Mouse (Mus musculus): Measurements from ENCODE around the gene Zp1. TPM values are rescaled to one million over a fixed set of nuclear protein-coding genes. Genes with fewer than 3 reads are reported as not detected.

The Zp1 gene
- total and polyA plus RNA-seq, 3 experiments = 0.26 TPM; not detected in 2

DNA sequence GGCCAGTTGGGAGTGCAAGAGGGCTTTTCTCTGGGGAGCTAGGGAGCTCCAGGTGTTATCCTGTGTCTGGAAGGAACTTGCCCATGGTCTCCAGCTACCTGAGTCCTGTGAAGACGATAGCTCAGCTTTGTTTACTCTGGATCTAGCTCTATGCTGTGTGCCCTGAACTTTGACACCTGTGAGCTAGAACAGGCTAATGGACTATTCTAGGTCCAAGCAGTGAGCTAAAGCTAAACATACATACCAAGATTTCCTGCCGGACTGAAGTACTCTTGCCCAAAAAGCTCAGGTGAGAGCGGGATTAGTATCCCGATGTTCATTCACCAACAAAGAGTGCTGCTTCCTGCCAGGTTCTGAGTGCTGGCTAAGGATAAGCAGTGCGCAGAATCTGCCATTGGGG is 15.9 kb downstream of the Zp1 start:
- H3K9me3 ChIP-seq (replicated peaks; ENCODE audit: low read length) = no peaks in the 10 kb centered on the region
- no peak overlapping the region for H3K4me2 ChIP-seq (ENCODE audit: insufficient read depth, low read depth, poor library complexity, severe bottlenecking)
- H3K4me1 ChIP-seq (ENCODE audit: control insufficient read depth in 1 of 2, insufficient read depth in 2 of 2) = no peaks in the 10 kb centered on the region
- DNase-seq (ENCODE audit: extremely low read depth) = no peak
- H3K9ac ChIP-seq (ENCODE audit: insufficient read depth, low read depth) = no peak overlapping the region
- H3K4me3 ChIP-seq (replicated peaks in 1 of 3; ENCODE audit: low read depth in 2 of 3, low read length in 2 of 3, poor library complexity in 1 of 3) = no peak overlapping the region
- in situ Hi-C loops (cut with MboI; ENCODE audit: low pct_ligation_motif_present, low pct_unique_long_range_greater_than_20kb, low sequenced_read_pairs) (no loop called here), dilution Hi-C loops (cut with MboI; ENCODE audit: extremely low pct_ligation_motif_present, extremely low pct_unique_long_range_greater_than_20kb, low sequenced_read_pairs) (no loop called here)
- H3K27ac ChIP-seq (ENCODE audit: insufficient read depth, low read depth) = no peak overlapping the region
- no peaks in the 10 kb centered on the region for H3K27me3 ChIP-seq (replicated peaks)
- no peak for TF ChIP-seq ELF1 (IDR thresholded peaks at IDR 0.05; ENCODE audit: low read depth, low read length)
- TF ChIP-seq CHD1 (IDR thresholded peaks at IDR 0.05; ENCODE audit: low read depth, low read length) = no peak
- TF ChIP-seq TBP (conservative IDR thresholded peaks at IDR 0.05; ENCODE audit: low read depth, low read length) = no peak
- no peak for TF ChIP-seq JUND (conservative IDR thresholded peaks at IDR 0.05; ENCODE audit: low read depth, low read length)
- TF ChIP-seq BHLHE40 (IDR thresholded peaks at IDR 0.05; ENCODE audit: low read depth, low read length) = no peak
- TF ChIP-seq MAZ (IDR thresholded peaks at IDR 0.05; ENCODE audit: low read depth, low read length) = no peak
- no peak for TF ChIP-seq CHD2 (IDR thresholded peaks at IDR 0.05; ENCODE audit: low read length)
- TF ChIP-seq POLR2A (IDR thresholded peaks at IDR 0.05; ENCODE audit: low read depth, low read length) = no peak
- no peak for TF ChIP-seq ZKSCAN1 (IDR thresholded peaks at IDR 0.05; ENCODE audit: borderline replicate concordance, low read depth, low read length)
- TF ChIP-seq HCFC1 (IDR thresholded peaks at IDR 0.05; ENCODE audit: low read depth, low read length) = no peak
- TF ChIP-seq ETS1 (conservative IDR thresholded peaks at IDR 0.05; ENCODE audit: low read depth, low read length) = no peak
- TF ChIP-seq ZNF384 (IDR thresholded peaks at IDR 0.05; ENCODE audit: low read depth, low read length) = no peak
- TF ChIP-seq E2F4 (IDR thresholded peaks at IDR 0.05; ENCODE audit: insufficient replicate concordance, low read depth, low read length) = no peak
- no peak for TF ChIP-seq CTCF (conservative IDR thresholded peaks at IDR 0.05 in 1 of 2, IDR thresholded peaks at IDR 0.05 in 1 of 2; ENCODE audit: low read depth in 2 of 2, low read length in 2 of 2)
- no peak for TF ChIP-seq TCF12 (IDR thresholded peaks at IDR 0.05; ENCODE audit: low read depth, low read length)
- H3K36me3 ChIP-seq (replicated peaks in 1 of 2; ENCODE audit: control insufficient read depth in 1 of 2, insufficient read depth in 1 of 2, low read length in 1 of 2) = peaks cover 82 to 98% of the 10 kb centered on the region in 2 experiments
- H3K79me2 ChIP-seq (replicated peaks; ENCODE audit: control insufficient read depth, extremely low read depth, insufficient read depth, poor library complexity, severe bottlenecking) = 0 out of 2 replicates have a peak, but pooled peaks cover 3% of the 10 kb centered on the region

GRCm38 (mm10) chr19:10901046-10901445 is 19.4 kb downstream of the Zp1 start:
- DNase-seq (ENCODE audit: extremely low read depth) = no peak
- Histone ChIP-seq H3K27me3 (replicated peaks) (no peaks in the 10 kb centered on the region), H3K4me3 (replicated peaks in 1 of 3; ENCODE audit: low read depth in 2 of 3, low read length in 2 of 3, poor library complexity in 1 of 3) (no peak overlapping the region), H3K27ac (ENCODE audit: insufficient read depth, low read depth) (no peak overlapping the region), H3K79me2 (replicated peaks; ENCODE audit: control insufficient read depth, extremely low read depth, insufficient read depth, poor library complexity, severe bottlenecking) (peaks cover 30% of the 10 kb centered on the region), H3K4me2 (ENCODE audit: insufficient read depth, low read depth, poor library complexity, severe bottlenecking) (no peak overlapping the region), H3K36me3 (replicated peaks in 1 of 2; ENCODE audit: control insufficient read depth in 1 of 2, insufficient read depth in 1 of 2, low read length in 1 of 2) (peaks cover 88 to 93% of the 10 kb centered on the region in 2 experiments), H3K4me1 (ENCODE audit: control insufficient read depth in 1 of 2, insufficient read depth in 2 of 2) (peaks cover 6 to 14% of the 10 kb centered on the region in 2 experiments; a peak in 3 of 4 replicates), H3K9ac (ENCODE audit: insufficient read depth, low read depth) (no peak overlapping the region), H3K9me3 (replicated peaks; ENCODE audit: low read length) (no peaks in the 10 kb centered on the region)
- TF ChIP-seq NELFE (IDR thresholded peaks at IDR 0.05; ENCODE audit: low read depth, low read length) (no peak), TBP (conservative IDR thresholded peaks at IDR 0.05; ENCODE audit: low read depth, low read length) (no peak), ZC3H11A (IDR thresholded peaks at IDR 0.05; ENCODE audit: low read depth, low read length) (no peak), USF1 (IDR thresholded peaks at IDR 0.05; ENCODE audit: low read depth, low read length) (no peak), JUND (conservative IDR thresholded peaks at IDR 0.05; ENCODE audit: low read depth, low read length) (no peak)
- dilution Hi-C loops (cut with MboI; ENCODE audit: extremely low pct_ligation_motif_present, extremely low pct_unique_long_range_greater_than_20kb, low sequenced_read_pairs) = no loop called here
- in situ Hi-C loops (cut with MboI; ENCODE audit: low pct_ligation_motif_present, low pct_unique_long_range_greater_than_20kb, low sequenced_read_pairs) = no loop called here
